Comparison of ENCODE assay signal across 27 mouse cellular contexts in the genomic region with DNA sequence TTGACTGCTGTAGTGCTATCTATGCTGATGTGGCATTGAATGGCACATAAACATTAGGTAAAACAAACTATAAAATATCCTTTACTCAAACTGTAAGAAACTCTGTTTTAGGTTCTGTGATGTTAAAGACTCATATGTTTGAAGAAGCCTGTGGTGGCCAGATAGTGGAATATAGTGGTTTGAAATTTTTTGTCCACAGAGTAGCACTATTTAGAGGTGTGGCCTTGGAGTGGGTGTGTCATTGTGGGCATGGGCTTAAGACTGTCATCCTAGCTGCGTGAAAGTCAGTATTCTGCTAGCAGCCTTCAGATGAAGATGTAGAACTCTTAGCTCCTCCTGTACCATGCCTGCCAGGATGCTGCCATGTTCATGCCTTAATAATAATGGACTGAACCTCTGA. TPM values are rescaled to one million over a fixed set of nuclear protein-coding genes. Genes with fewer than 3 reads are reported as not detected.
A peak's percentile ranks its signal among the peaks of the same experiment; 100 is the strongest.
DNase-seq lines count a peak whose midpoint lies in the region; ATAC-seq and TF ChIP-seq lines count a peak whose summit lies in the region.
"Had no signal": no experiment of that assay in that cellular context is flagged by ENCODE, and none has a peak within 500 bp of the region (broad histone marks: within the 10 kb centered on the region; RNA-seq: fewer than 3 reads in every experiment).

No protein-coding gene starts in this region.

- peaks cover 3% of the 10 kb centered on the region; the same call in 1 of the 2 replicates for H3K4me1 ChIP-seq in hindbrain, embryonic 10.5 days (replicated peaks)
- H3K4me1 ChIP-seq in stomach, postnatal 0 days (replicated peaks; ENCODE audit: control insufficient read depth, insufficient read depth): no peaks in the 10 kb centered on the region

- no peak overlapping the region for H3K9ac ChIP-seq in stomach, postnatal 0 days (ENCODE audit: low read length)

- no peak for TF ChIP-seq CTCF in stomach, postnatal 0 days (IDR thresholded peaks at IDR 0.05; ENCODE audit: low read depth)

- no peaks in the 10 kb centered on the region for H3K9me3 ChIP-seq in hindbrain, embryonic 10.5 days
- no peaks in the 10 kb centered on the region for H3K9me3 ChIP-seq in stomach, postnatal 0 days (ENCODE audit: control insufficient read depth, low read length)
- H3K9me3 ChIP-seq: G1E had no signal

- no peak for DNase-seq in hindbrain, embryonic 10.5 days (ENCODE audit: low spot score)
- DNase-seq in frontal cortex, postnatal 10 days (ENCODE audit: low spot score in 2 of 2): no peak
- DNase-seq in stomach, postnatal 0 days (ENCODE audit: low spot score): no peak
- DNase-seq: adrenal gland, adult 2 months; adrenal gland, adult 8-10 months; adrenal gland, postnatal 10 days; adrenal gland, postnatal 14 days; adrenal gland, postnatal 25 days; adrenal gland, postnatal 36 days; B cell, adult 2 months; cerebellum, adult 11 months; cerebellum, adult 11-12 months; cerebellum, adult 18-20 months had no signal

- 56% methylated on average over 1 of the region's 1 CpGs for WGBS in hindbrain, embryonic 10.5 days
- 43% methylated on average over 1 of the region's 1 CpGs for WGBS in stomach, postnatal 0 days

- peak; percentile 82 for ATAC-seq in common myeloid progenitor, adult 5-6 weeks (replicated peaks; ENCODE audit: low read depth, poor library complexity, severe bottlenecking)
- peak; percentile 79 for ATAC-seq in megakaryocyte progenitor cell, adult 5-6 weeks (replicated peaks; ENCODE audit: poor library complexity)
- ATAC-seq in megakaryocyte-erythroid progenitor cell, adult 5-6 weeks (replicated peaks; ENCODE audit: low FRiP score, low TSS enrichment, poor library complexity, severe bottlenecking): peak; percentile 92
- no peak for ATAC-seq in stomach, postnatal 0 days (ENCODE audit: low FRiP score, low TSS enrichment)
- ATAC-seq: activated CD4-positive, CD25-positive, alpha-beta regulatory T cell, adult 4 months; CD4-positive, CD25-positive, alpha-beta regulatory T cell, adult 4 months; Patski had no signal

- no peak overlapping the region for H3K4me3 ChIP-seq in hindbrain, embryonic 10.5 days
- H3K4me3 ChIP-seq in stomach, postnatal 0 days (ENCODE audit: low read depth, low read length): no peak overlapping the region

- no peaks in the 10 kb centered on the region for H3K27me3 ChIP-seq in hindbrain, embryonic 10.5 days (ENCODE audit: insufficient read depth, poor library complexity, severe bottlenecking)
- H3K27me3 ChIP-seq in stomach, postnatal 0 days (ENCODE audit: control insufficient read depth, insufficient read depth, low read length): no peaks in the 10 kb centered on the region
- H3K27me3 ChIP-seq: CH12.LX, Patski had no signal

- no peaks in the 10 kb centered on the region for H3K36me3 ChIP-seq in hindbrain, embryonic 10.5 days
- H3K36me3 ChIP-seq in stomach, postnatal 0 days (ENCODE audit: control insufficient read depth, insufficient read depth, low read length): no peaks in the 10 kb centered on the region

- no peak overlapping the region for H3K27ac ChIP-seq in hindbrain, embryonic 10.5 days
- H3K27ac ChIP-seq in stomach, postnatal 0 days (replicated peaks): no peak overlapping the region

- no peak for TF ChIP-seq EP300 in stomach, postnatal 0 days (optimal IDR thresholded peaks at IDR 0.05)

- no peak overlapping the region for H3K4me2 ChIP-seq in stomach, postnatal 0 days (replicated peaks; ENCODE audit: low read depth)

RNA-seq across cellular contexts. Expression of gene Gm11114, which starts 3.5 kb away (rescaled TPM):
- total RNA-seq in common myeloid progenitor, adult 5-6 weeks (2017): not detected in 2 replicates
- total RNA-seq in megakaryocyte progenitor cell, adult 5-6 weeks (2015): not detected in 2 replicates
- total RNA-seq in megakaryocyte progenitor cell, adult 5-6 weeks (2017): not detected in 2 replicates
- total RNA-seq in megakaryocyte-erythroid progenitor cell, adult 5-6 weeks (2014; fragmentation: Nextera tagmentation): not detected in 2 replicates
- total RNA-seq in megakaryocyte-erythroid progenitor cell, adult 5-6 weeks (2017): not detected in 2 replicates
- polyA plus RNA-seq in hindbrain, embryonic 10.5 days (2016; fragmentation: Nextera tagmentation; extraction: Ambion mirVana): not detected in 2 replicates
- not detected in 2 replicates for polyA plus RNA-seq in stomach, postnatal 0 days (2015; fragmentation: Nextera tagmentation; extraction: Ambion mirVana)
- total RNA-seq: adrenal gland, adult 18-20 months; adrenal gland, adult 2 months; adrenal gland, adult 8-10 months; adrenal gland, postnatal 10 days; adrenal gland, postnatal 14 days; adrenal gland, postnatal 25 days; adrenal gland, postnatal 36 days; adrenal gland, postnatal 4 days; CH12.LX; ES-E14; G1E; MEL had no signal
- polyA plus RNA-seq: activated CD4-positive, CD25-positive, alpha-beta regulatory T cell, adult 4 months; adrenal gland, adult 2 months; brain, embryonic 14.5 days; C2C12; CD4-positive, CD25-positive, alpha-beta regulatory T cell, adult 4 months; G1E; Patski had no signal

RNA-seq across cellular contexts. Expression of gene Tent5a, which starts 11.0 kb away (rescaled TPM):
- total RNA-seq in common myeloid progenitor, adult 5-6 weeks (2017): 23.4 and 32.7 TPM in 2 replicates
- total RNA-seq in megakaryocyte progenitor cell, adult 5-6 weeks (2015): 63.7 and 69.3 TPM in 2 replicates
- 41.2 and 44.4 TPM in 2 replicates for total RNA-seq in megakaryocyte progenitor cell, adult 5-6 weeks (2017)
- total RNA-seq in megakaryocyte-erythroid progenitor cell, adult 5-6 weeks (2014; fragmentation: Nextera tagmentation): 26.0 and 27.2 TPM in 2 replicates
- total RNA-seq in megakaryocyte-erythroid progenitor cell, adult 5-6 weeks (2017): 26.6 and 33.7 TPM in 2 replicates
- 1.9 and 2.3 TPM in 2 replicates for polyA plus RNA-seq in hindbrain, embryonic 10.5 days (2016; fragmentation: Nextera tagmentation; extraction: Ambion mirVana)
- polyA plus RNA-seq in stomach, postnatal 0 days (2015; fragmentation: Nextera tagmentation; extraction: Ambion mirVana): 22.5 and 22.9 TPM in 2 replicates
